ENCODE assay signal across 8 mouse cellular contexts in genomic region chr7:44986879-44987718, GRCm38 (mm10). TPM values are rescaled to one million over a fixed set of nuclear protein-coding genes. Genes with fewer than 3 reads are reported as not detected.
DNase-seq lines count a peak whose midpoint lies in the region; ATAC-seq and TF ChIP-seq lines count a peak whose summit lies in the region.

No protein-coding gene starts in this region.

- DNase-seq in kidney, adult 2 months: no peak
- no peak for DNase-seq in kidney, postnatal 36 days
- peak; percentile 64 for DNase-seq in hindlimb bud, embryonic 11.5 days (ENCODE audit: extremely low spot score, low read depth, low spot score)
- DNase-seq in midbrain, postnatal 0 days (ENCODE audit: low spot score): no peak
- no peak for DNase-seq in retina, postnatal 1 day
- DNase-seq in spleen, postnatal 36 days (ENCODE audit: low spot score in 2 of 2): no peak
- DNase-seq in gastrocnemius, postnatal 4 days (ENCODE audit: low spot score in 2 of 2): no peak

- H3K9ac ChIP-seq in midbrain, postnatal 0 days (replicated peaks; ENCODE audit: low read length, poor library complexity, severe bottlenecking): peak overlapping the region; percentile 72

- TF ChIP-seq POLR2A in kidney, adult 2 months (IDR thresholded peaks at IDR 0.05; ENCODE audit: low read depth, low read length): no peak
- TF ChIP-seq POLR2A in cortical plate, adult 2 months (IDR thresholded peaks at IDR 0.05; ENCODE audit: extremely low read depth, insufficient read depth, low read length): no peak; the same call in 1 of the 2 replicates

- H3K9me3 ChIP-seq in midbrain, postnatal 0 days (ENCODE audit: low read length): no peaks in the 10 kb centered on the region

- H3K4me2 ChIP-seq in midbrain, postnatal 0 days (ENCODE audit: low read depth, low read length, poor library complexity, severe bottlenecking): peak overlapping the region; percentile 75

- H3K36me3 ChIP-seq in kidney, adult 2 months (ENCODE audit: control insufficient read depth, insufficient read depth, low read length): no peaks in the 10 kb centered on the region
- H3K36me3 ChIP-seq in midbrain, postnatal 0 days (ENCODE audit: insufficient read depth, low read length): peaks cover 11% of the 10 kb centered on the region; the same call in 1 of the 2 replicates

- peaks cover 8% of the 10 kb centered on the region; the same call in 1 of the 2 replicates for H3K4me1 ChIP-seq in kidney, adult 2 months (ENCODE audit: control insufficient read depth, insufficient read depth, low read length)
- peaks cover 2% of the 10 kb centered on the region; the same call in 1 of the 2 replicates for H3K4me1 ChIP-seq in cortical plate, adult 2 months (ENCODE audit: control insufficient read depth, insufficient read depth, low read length)
- peaks cover 16% of the 10 kb centered on the region for H3K4me1 ChIP-seq in midbrain, postnatal 0 days (ENCODE audit: insufficient read depth, low read length)

- no peaks in the 10 kb centered on the region for H3K27me3 ChIP-seq in kidney, adult 2 months (replicated peaks; ENCODE audit: control insufficient read depth, insufficient read depth, low read length)
- no peaks in the 10 kb centered on the region for H3K27me3 ChIP-seq in midbrain, postnatal 0 days (ENCODE audit: insufficient read depth, low read length)

- H3K4me3 ChIP-seq in kidney, adult 2 months (ENCODE audit: insufficient read depth, low read depth, low read length): peak overlapping the region; percentile 63
- H3K4me3 ChIP-seq in cortical plate, adult 2 months (ENCODE audit: insufficient read depth, low read length): peak overlapping the region; percentile 58
- peak overlapping the region; percentile 87 for H3K4me3 ChIP-seq in midbrain, postnatal 0 days (ENCODE audit: low read depth, low read length)

- H3K27ac ChIP-seq in kidney, adult 2 months (ENCODE audit: insufficient read depth, low read depth, low read length): peak overlapping the region; percentile 65
- peak overlapping the region; percentile 17 for H3K27ac ChIP-seq in cortical plate, adult 2 months (ENCODE audit: insufficient read depth, low read length)
- H3K27ac ChIP-seq in midbrain, postnatal 0 days (ENCODE audit: low read depth, low read length): peak overlapping the region; percentile 93

- TF ChIP-seq CTCF in kidney, adult 2 months (conservative IDR thresholded peaks at IDR 0.05; ENCODE audit: insufficient read depth, insufficient read length, low read depth, low read length): no peak
- no peak for TF ChIP-seq CTCF in cortical plate, adult 2 months (IDR thresholded peaks at IDR 0.05; ENCODE audit: extremely low read depth, insufficient read depth, low read length)
- TF ChIP-seq CTCF in midbrain, postnatal 0 days (IDR thresholded peaks at IDR 0.05): no peak

- ATAC-seq in midbrain, postnatal 0 days (ENCODE audit: low FRiP score): peak; percentile 8

- under 1% methylated on average over 29 of the region's 29 CpGs for WGBS in kidney, adult 2 months
- under 1% methylated on average over 29 of the region's 29 CpGs for WGBS in midbrain, postnatal 0 days

RNA-seq across cellular contexts. Expression of gene Prmt1, which starts 0.7 kb away (rescaled TPM):
- polyA plus RNA-seq in kidney, adult 2 months (2012; rRNA removed): 89.9 and 95.4 TPM in 2 replicates
- polyA plus RNA-seq in cortical plate, adult 2 months (2012; rRNA removed): 162 and 169 TPM in 2 replicates
- 218 and 285 TPM in 2 replicates for total RNA-seq in midbrain, postnatal 0 days (2014; rRNA removed)
- polyA plus RNA-seq in midbrain, postnatal 0 days (2015; fragmentation: Nextera tagmentation; extraction: Ambion mirVana): 580 and 583 TPM in 2 replicates
- total RNA-seq in gastrocnemius, postnatal 4 days (2021): 100 to 1,000 TPM; 318 to 331 TPM

RNA-seq across cellular contexts. Expression of gene Irf3, which starts 10.3 kb away (rescaled TPM):
- 105 and 107 TPM in 2 replicates for polyA plus RNA-seq in kidney, adult 2 months (2012; rRNA removed)
- polyA plus RNA-seq in cortical plate, adult 2 months (2012; rRNA removed): 82.4 and 87.4 TPM in 2 replicates
- total RNA-seq in midbrain, postnatal 0 days (2014; rRNA removed): 37.2 and 40.6 TPM in 2 replicates
- 25.6 and 25.9 TPM in 2 replicates for polyA plus RNA-seq in midbrain, postnatal 0 days (2015; fragmentation: Nextera tagmentation; extraction: Ambion mirVana)
- total RNA-seq in gastrocnemius, postnatal 4 days (2021): 10 to 100 TPM; 46.0 to 50.4 TPM

RNA-seq across cellular contexts. Expression of gene Bcl2l12, which starts 11.4 kb away (rescaled TPM):
- 20.0 and 21.4 TPM in 2 replicates for polyA plus RNA-seq in kidney, adult 2 months (2012; rRNA removed)
- 6.0 and 6.2 TPM in 2 replicates for polyA plus RNA-seq in cortical plate, adult 2 months (2012; rRNA removed)
- total RNA-seq in midbrain, postnatal 0 days (2014; rRNA removed): 7.8 and 11.4 TPM in 2 replicates
- 5.9 and 8.4 TPM in 2 replicates for polyA plus RNA-seq in midbrain, postnatal 0 days (2015; fragmentation: Nextera tagmentation; extraction: Ambion mirVana)
- total RNA-seq in gastrocnemius, postnatal 4 days (2021): 10 to 100 TPM; 21.5 to 22.0 TPM

RNA-seq across cellular contexts. Expression of gene Cpt1c, which starts 12.4 kb away (rescaled TPM):
- polyA plus RNA-seq in kidney, adult 2 months (2012; rRNA removed): 5.6 and 8.5 TPM in 2 replicates
- polyA plus RNA-seq in cortical plate, adult 2 months (2012; rRNA removed): 154 and 164 TPM in 2 replicates
- 88.1 and 90.1 TPM in 2 replicates for total RNA-seq in midbrain, postnatal 0 days (2014; rRNA removed)
- 54.0 and 56.9 TPM in 2 replicates for polyA plus RNA-seq in midbrain, postnatal 0 days (2015; fragmentation: Nextera tagmentation; extraction: Ambion mirVana)
- total RNA-seq in gastrocnemius, postnatal 4 days (2021): 10 to 100 TPM; 10.3 to 10.8 TPM

RNA-seq across cellular contexts. Expression of gene Scaf1, which starts 29.1 kb away (rescaled TPM):
- 38.8 and 41.1 TPM in 2 replicates for polyA plus RNA-seq in kidney, adult 2 months (2012; rRNA removed)
- polyA plus RNA-seq in cortical plate, adult 2 months (2012; rRNA removed): 126 and 128 TPM in 2 replicates
- 86.5 and 90.9 TPM in 2 replicates for total RNA-seq in midbrain, postnatal 0 days (2014; rRNA removed)
- polyA plus RNA-seq in midbrain, postnatal 0 days (2015; fragmentation: Nextera tagmentation; extraction: Ambion mirVana): 49.0 and 53.3 TPM in 2 replicates
- 10 to 100 TPM; 74.1 to 76.0 TPM for total RNA-seq in gastrocnemius, postnatal 4 days (2021)

Comparison
In these comparisons a context has a peak if more than half of its experiments do, and no peak if none do; other contexts are left out.
1. H3K27ac ChIP-seq: peak in every context shown above with its lines; median percentile 93 in midbrain, postnatal 0 days; 65 in kidney, adult 2 months; 17 in cortical plate, adult 2 months.